Comparison of ENCODE assay signal across 8 mouse cellular contexts in the genomic region with DNA sequence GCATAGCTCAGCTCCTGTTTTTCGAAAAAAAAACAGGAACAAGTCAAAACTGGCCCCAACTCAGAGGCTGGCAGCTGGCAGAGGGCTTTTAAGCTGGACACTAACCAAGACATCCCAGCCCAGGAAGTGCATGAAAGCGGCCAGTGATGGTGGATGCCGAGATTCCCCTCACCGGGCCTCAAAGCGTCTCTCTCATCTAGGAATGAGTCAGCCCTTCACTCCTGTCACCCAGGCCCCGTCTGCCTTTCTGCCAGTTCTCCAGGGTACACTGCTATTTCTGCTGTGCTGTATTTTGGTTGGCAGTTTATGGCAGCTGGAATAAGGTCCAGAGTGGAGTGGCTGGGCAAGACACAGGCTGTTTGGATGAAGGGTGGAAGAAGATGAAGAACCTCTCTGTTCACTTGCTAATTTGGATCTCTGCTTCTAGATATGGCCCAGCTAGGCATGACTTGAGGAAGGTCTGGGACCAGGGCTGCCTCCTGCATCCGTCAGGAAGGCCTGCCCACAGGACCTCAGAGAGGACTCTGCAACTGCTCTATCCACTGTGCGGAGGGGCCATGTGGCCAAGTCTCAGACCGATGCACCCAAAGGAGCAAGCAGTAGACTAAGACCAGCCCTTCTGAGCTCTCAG. TPM values are rescaled to one million over a fixed set of nuclear protein-coding genes. Genes with fewer than 3 reads are reported as not detected.
DNase-seq lines count a peak whose midpoint lies in the region; ATAC-seq and TF ChIP-seq lines count a peak whose summit lies in the region.

No protein-coding gene starts in this region.

- no peaks in the 10 kb centered on the region for H3K36me3 ChIP-seq in heart, postnatal 0 days (replicated peaks; ENCODE audit: control insufficient read depth, insufficient read depth, low read length)
- H3K36me3 ChIP-seq in midbrain, embryonic 12.5 days: no peaks in the 10 kb centered on the region

- peak overlapping the region; percentile 47; the same call in 1 of the 2 replicates for H3K27ac ChIP-seq in cortical plate, adult 2 months (ENCODE audit: insufficient read depth, low read length)
- H3K27ac ChIP-seq in heart, postnatal 0 days (ENCODE audit: low read depth): peak overlapping the region; percentile 83
- H3K27ac ChIP-seq in midbrain, embryonic 12.5 days (replicated peaks): 0 out of 2 replicates have a peak overlapping the region, but pooled peaks have one; percentile 32

- TF ChIP-seq EP300 in heart, postnatal 0 days (IDR thresholded peaks at IDR 0.05; ENCODE audit: low read depth): no peak

- H3K4me2 ChIP-seq in heart, postnatal 0 days (ENCODE audit: low read depth, low read length): no peak overlapping the region
- H3K4me2 ChIP-seq in midbrain, embryonic 12.5 days (replicated peaks): no peak overlapping the region

- H3K4me1 ChIP-seq in lung, adult 2 months (ENCODE audit: control insufficient read depth, insufficient read depth, low read length): peaks cover 21% of the 10 kb centered on the region
- H3K4me1 ChIP-seq in cortical plate, adult 2 months (ENCODE audit: control insufficient read depth, insufficient read depth, low read length): 0 out of 2 replicates have a peak, but pooled peaks cover 1% of the 10 kb centered on the region
- H3K4me1 ChIP-seq in heart, postnatal 0 days (ENCODE audit: control insufficient read depth, insufficient read depth): peaks cover 21% of the 10 kb centered on the region
- H3K4me1 ChIP-seq in midbrain, embryonic 12.5 days: peaks cover 18% of the 10 kb centered on the region

- 36% methylated on average over 9 of the region's 9 CpGs for WGBS in lung, adult 2 months
- 37% methylated on average over 9 of the region's 9 CpGs for WGBS in heart, postnatal 0 days
- 56% methylated on average over 9 of the region's 9 CpGs for WGBS in midbrain, embryonic 12.5 days

- H3K27me3 ChIP-seq in heart, postnatal 0 days (ENCODE audit: control insufficient read depth, insufficient read depth, low read length): no peaks in the 10 kb centered on the region
- H3K27me3 ChIP-seq in midbrain, embryonic 12.5 days: no peaks in the 10 kb centered on the region

- no peak overlapping the region for H3K4me3 ChIP-seq in lung, adult 2 months (replicated peaks; ENCODE audit: extremely low read depth, low read depth, low read length)
- no peak overlapping the region for H3K4me3 ChIP-seq in cortical plate, adult 2 months (ENCODE audit: insufficient read depth, low read length)
- no peak overlapping the region for H3K4me3 ChIP-seq in heart, postnatal 0 days (ENCODE audit: low read depth, low read length)
- H3K4me3 ChIP-seq in midbrain, embryonic 12.5 days: no peak overlapping the region

- DNase-seq in lung, adult 18-20 months: peak; percentile 40 to 54
- no peak for DNase-seq in lung, adult 2 months
- peak; percentile 54 for DNase-seq in heart, postnatal 0 days (ENCODE audit: low spot score)
- peak; percentile 4 to 19 for DNase-seq in layer of hippocampus, adult 18-20 months (ENCODE audit: low spot score in 2 of 2)
- no peak for DNase-seq in spleen, adult 18-20 months

- H3K9ac ChIP-seq in heart, postnatal 0 days (replicated peaks; ENCODE audit: low read depth, low read length): no peak overlapping the region
- no peak overlapping the region for H3K9ac ChIP-seq in midbrain, embryonic 12.5 days (replicated peaks)

- no peak for TF ChIP-seq POLR2A in lung, adult 2 months (IDR thresholded peaks at IDR 0.05; ENCODE audit: borderline replicate concordance, extremely low read depth, low read depth, low read length)
- TF ChIP-seq POLR2A in cortical plate, adult 2 months (IDR thresholded peaks at IDR 0.05; ENCODE audit: extremely low read depth, insufficient read depth, low read length): no peak

- peak; percentile 55 for ATAC-seq in heart, postnatal 0 days (ENCODE audit: insufficient read depth, low read depth)
- ATAC-seq in midbrain, embryonic 12.5 days (ENCODE audit: low FRiP score, low read depth): no peak
- ATAC-seq in megakaryocyte progenitor cell, adult 5-6 weeks (replicated peaks; ENCODE audit: poor library complexity): no peak

- H3K9me3 ChIP-seq in heart, postnatal 0 days (replicated peaks; ENCODE audit: control insufficient read depth, low read length): no peaks in the 10 kb centered on the region
- H3K9me3 ChIP-seq in midbrain, embryonic 12.5 days: no peaks in the 10 kb centered on the region

- TF ChIP-seq CTCF in lung, adult 2 months (IDR thresholded peaks at IDR 0.05; ENCODE audit: insufficient read depth, low read length): no peak
- no peak for TF ChIP-seq CTCF in cortical plate, adult 2 months (IDR thresholded peaks at IDR 0.05; ENCODE audit: extremely low read depth, insufficient read depth, low read length)
- TF ChIP-seq CTCF in heart, postnatal 0 days (IDR thresholded peaks at IDR 0.05; ENCODE audit: low read depth): no peak

RNA-seq across cellular contexts. Expression of a gene that starts 27.3 kb away (rescaled TPM):
- 42.6 and 74.6 TPM in 2 replicates for polyA plus RNA-seq in lung, adult 2 months (2012; rRNA removed)
- polyA plus RNA-seq in cortical plate, adult 2 months (2012; rRNA removed): 4.6 and 4.7 TPM in 2 replicates
- total RNA-seq in heart, postnatal 0 days (2014; rRNA removed; ENCODE audit: low replicate concordance): 3.0 and 3.2 TPM in 2 replicates
- polyA plus RNA-seq in heart, postnatal 0 days (2015; fragmentation: Nextera tagmentation; extraction: Ambion mirVana): 1.6 and 2.0 TPM in 2 replicates
- total RNA-seq in layer of hippocampus, adult 18-20 months (2021): 1 to 10 TPM; 3.0 to 3.5 TPM
- 2.4 and 2.9 TPM in 2 replicates for polyA plus RNA-seq in midbrain, embryonic 12.5 days (2016; fragmentation: Nextera tagmentation; extraction: Ambion mirVana)
- total RNA-seq in megakaryocyte progenitor cell, adult 5-6 weeks (2015): not detected in 2 replicates
- not detected in 2 replicates for total RNA-seq in megakaryocyte progenitor cell, adult 5-6 weeks (2017)

RNA-seq across cellular contexts. Expression of a gene that starts 51.9 kb away (rescaled TPM):
- polyA plus RNA-seq in lung, adult 2 months (2012; rRNA removed): 438 and 440 TPM in 2 replicates
- 48.4 and 57.0 TPM in 2 replicates for polyA plus RNA-seq in cortical plate, adult 2 months (2012; rRNA removed)
- total RNA-seq in heart, postnatal 0 days (2014; rRNA removed; ENCODE audit: low replicate concordance): 125 and 166 TPM in 2 replicates
- polyA plus RNA-seq in heart, postnatal 0 days (2015; fragmentation: Nextera tagmentation; extraction: Ambion mirVana): 113 and 117 TPM in 2 replicates
- total RNA-seq in layer of hippocampus, adult 18-20 months (2021): 10 to 100 TPM; 71.2 to 71.5 TPM
- polyA plus RNA-seq in midbrain, embryonic 12.5 days (2016; fragmentation: Nextera tagmentation; extraction: Ambion mirVana): 139 and 148 TPM in 2 replicates
- total RNA-seq in megakaryocyte progenitor cell, adult 5-6 weeks (2015): 46.8 and 57.3 TPM in 2 replicates
- 26.2 and 32.7 TPM in 2 replicates for total RNA-seq in megakaryocyte progenitor cell, adult 5-6 weeks (2017)

Comparison
In these comparisons a context has a peak if more than half of its experiments do, and no peak if none do; other contexts are left out.
1. DNase-seq: peak in lung, adult 18-20 months (2 of 2), heart, postnatal 0 days (single experiment) and layer of hippocampus, adult 18-20 months (2 of 2); none in lung, adult 2 months (single experiment) and spleen, adult 18-20 months (0 of 2).
2. H3K27ac ChIP-seq: peak in every context shown above with its lines; median percentile 83 in heart, postnatal 0 days; 47 in cortical plate, adult 2 months; 32 in midbrain, embryonic 12.5 days.